Mouse (Mus musculus) megakaryocyte, embryonic 14.5 days (primary cell): ENCODE measurements around the gene Upk2. TPM values are rescaled to one million over a fixed set of nuclear protein-coding genes. Genes with fewer than 3 reads are reported as not detected.

Source experiments
- H3K27me3 ChIP-seq: replicated peaks from 2 replicates; pipeline ENCODE3; 2012; ENCODE audit warnings: inconsistent platforms
- H3K36me3 ChIP-seq: replicated peaks from 2 replicates; pipeline ENCODE3; 2012; ENCODE audit warnings: low read length, inconsistent platforms, mixed read lengths
- H3K4me1 ChIP-seq: 2 replicates; pipeline ENCODE4 v1.6.1; 2012; ENCODE audit warnings: inconsistent platforms
- H3K4me3 ChIP-seq: replicated peaks from 2 replicates; pipeline ENCODE3; 2012; ENCODE audit warnings: moderate library complexity, mild to moderate bottlenecking, inconsistent platforms
- H3K9me3 ChIP-seq: 2 replicates; pipeline ENCODE4 v1.6.1; 2012; ENCODE audit warnings: inconsistent platforms
- FLI1 ChIP-seq: IDR thresholded peaks from 2 replicates; pipeline ENCODE4 v1.6.1; 2012; ENCODE audit warnings: low read length, inconsistent platforms, mixed read lengths
- GATA1 ChIP-seq: IDR thresholded peaks from 3 replicates; pipeline ENCODE4 v1.6.1; 2012; ENCODE audit warnings: mixed read lengths, low read length, inconsistent platforms, borderline replicate concordance
- polyA plus RNA-seq: library from polyadenylated mRNA; stranded (reverse); fragments of >175 nt; gene quantifications from 2 replicates; pipeline ENCODE4 v1.2.3, GENCODE M21; 2012; ENCODE audit warnings: low replicate concordance; ENCODE audit not compliant: insufficient read depth

Upk2 gene
- polyA plus RNA-seq, 1 experiment = not detected

DNA sequence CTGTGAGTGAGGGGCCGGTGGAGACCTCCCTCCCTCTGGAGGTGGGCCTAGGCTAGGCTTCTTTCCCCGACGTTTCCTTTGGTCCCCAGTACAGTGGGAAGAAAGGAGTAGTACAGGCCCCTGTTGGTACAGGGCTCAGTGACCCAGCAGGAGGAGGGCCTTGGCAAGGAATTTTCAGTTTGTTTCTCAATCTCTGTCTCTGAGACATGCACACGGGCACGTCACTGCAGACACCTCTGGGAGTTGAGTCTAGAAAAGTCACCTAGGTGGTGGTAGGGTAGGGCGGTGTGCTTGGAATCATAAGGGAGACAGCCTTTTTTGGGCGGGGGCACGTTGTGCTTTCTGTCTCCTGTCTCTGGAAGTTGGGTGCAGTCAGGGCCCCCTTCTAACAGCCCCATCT lies 33.6 kb upstream of the Upk2 start:
- Histone ChIP-seq H3K27me3 (peaks cover 15% of the 10 kb centered on the region), H3K4me3 (no peak overlapping the region), H3K36me3 (peaks cover 7% of the 10 kb centered on the region), H3K4me1 (peaks cover 95% of the 10 kb centered on the region), H3K9me3 (no peaks in the 10 kb centered on the region)
- no peak for TF ChIP-seq FLI1
- no peak for TF ChIP-seq GATA1

DNA sequence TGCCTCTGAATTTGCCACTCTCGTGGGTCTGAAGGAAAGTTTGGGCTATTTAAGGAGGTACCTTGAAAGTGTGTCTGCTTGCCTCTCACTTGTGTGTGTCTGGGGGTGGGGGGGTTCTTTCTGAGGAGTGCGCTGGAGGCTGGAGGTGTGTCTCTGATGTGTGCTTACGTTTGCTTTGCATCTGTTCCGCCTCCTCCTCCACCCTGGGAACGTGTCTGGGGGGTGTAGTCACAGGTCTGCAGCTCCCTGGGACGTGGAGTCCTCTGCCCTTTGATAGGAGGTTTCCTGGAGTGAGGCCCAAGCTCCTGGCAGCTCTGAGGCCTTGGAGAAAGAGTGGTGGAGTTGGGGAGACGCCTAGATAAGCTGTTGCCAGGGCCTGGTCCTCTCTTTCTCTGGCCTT lies 32.7 kb upstream of the Upk2 start:
- Histone ChIP-seq H3K9me3 (no peaks in the 10 kb centered on the region), H3K36me3 (peaks cover 7% of the 10 kb centered on the region), H3K4me1 (peaks cover 90% of the 10 kb centered on the region), H3K27me3 (peaks cover 12% of the 10 kb centered on the region), H3K4me3 (peak overlapping the region; percentile 38)
- TF ChIP-seq GATA1 (no peak), FLI1 (no peak)

DNA sequence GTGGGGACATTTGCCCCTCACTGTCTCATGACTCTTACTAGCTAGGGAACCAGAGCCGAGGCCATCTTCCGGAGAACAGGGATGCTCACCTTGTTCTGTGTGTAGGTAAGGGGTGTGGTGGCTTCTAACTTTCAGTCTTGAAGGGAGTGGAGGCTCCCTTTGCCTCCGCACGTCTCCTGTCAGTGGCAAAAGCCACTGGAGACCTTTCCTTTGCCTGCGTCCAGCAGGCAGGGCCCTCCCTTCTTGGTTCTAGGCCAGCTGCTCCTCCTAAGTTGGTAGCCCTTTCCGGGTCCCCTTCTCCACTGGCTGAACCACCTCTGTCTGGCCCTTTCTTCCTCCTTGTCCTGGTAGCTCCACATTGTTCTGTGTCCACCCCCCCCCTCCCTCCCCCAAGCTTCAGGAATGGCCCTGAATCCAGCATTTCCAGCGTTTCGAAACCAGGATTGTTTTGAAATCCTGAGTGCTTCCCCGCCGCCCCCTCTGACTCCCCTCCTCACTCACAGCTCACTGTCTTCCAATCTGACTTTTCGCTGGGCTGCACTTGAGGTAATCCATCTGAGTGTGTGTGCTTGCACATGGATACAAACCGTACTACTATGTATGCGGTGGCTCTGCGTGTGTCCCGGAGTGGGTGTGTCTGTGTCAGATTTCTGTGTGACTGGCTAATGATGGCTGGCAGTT lies 32.1 kb upstream of the Upk2 start:
- Histone ChIP-seq H3K4me3 (peak overlapping the region; percentile 42), H3K36me3 (peaks cover 5% of the 10 kb centered on the region), H3K9me3 (no peaks in the 10 kb centered on the region), H3K27me3 (peaks cover 12% of the 10 kb centered on the region), H3K4me1 (peaks cover 88% of the 10 kb centered on the region)
- no peak for TF ChIP-seq GATA1
- no peak for TF ChIP-seq FLI1

DNA sequence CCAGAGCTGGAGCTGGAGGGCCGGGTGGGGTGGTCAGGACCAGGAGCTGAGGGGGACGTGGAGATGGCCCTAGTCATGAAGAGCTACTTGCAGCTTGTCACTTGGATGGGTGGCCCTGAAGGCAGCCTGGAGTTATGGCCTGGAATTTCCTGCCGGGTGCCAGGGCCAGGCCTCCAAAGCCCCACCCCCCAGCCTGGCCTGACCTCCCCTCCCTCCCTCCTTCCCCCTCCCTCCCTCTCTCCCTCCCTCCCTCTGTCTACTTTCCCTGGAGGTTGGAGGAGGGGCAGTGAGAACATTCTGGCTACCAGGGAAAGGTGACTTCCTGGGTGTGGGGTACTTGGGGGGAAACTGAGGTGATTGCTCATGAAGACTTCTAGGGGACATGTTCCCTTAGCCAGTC lies 31.6 kb upstream of the Upk2 start:
- Histone ChIP-seq H3K9me3 (no peaks in the 10 kb centered on the region), H3K27me3 (peaks cover 18% of the 10 kb centered on the region), H3K36me3 (peaks cover under 1% of the 10 kb centered on the region), H3K4me1 (peaks cover 91% of the 10 kb centered on the region), H3K4me3 (peak overlapping the region; percentile 8)
- TF ChIP-seq GATA1 (no peak), FLI1 (no peak)

DNA sequence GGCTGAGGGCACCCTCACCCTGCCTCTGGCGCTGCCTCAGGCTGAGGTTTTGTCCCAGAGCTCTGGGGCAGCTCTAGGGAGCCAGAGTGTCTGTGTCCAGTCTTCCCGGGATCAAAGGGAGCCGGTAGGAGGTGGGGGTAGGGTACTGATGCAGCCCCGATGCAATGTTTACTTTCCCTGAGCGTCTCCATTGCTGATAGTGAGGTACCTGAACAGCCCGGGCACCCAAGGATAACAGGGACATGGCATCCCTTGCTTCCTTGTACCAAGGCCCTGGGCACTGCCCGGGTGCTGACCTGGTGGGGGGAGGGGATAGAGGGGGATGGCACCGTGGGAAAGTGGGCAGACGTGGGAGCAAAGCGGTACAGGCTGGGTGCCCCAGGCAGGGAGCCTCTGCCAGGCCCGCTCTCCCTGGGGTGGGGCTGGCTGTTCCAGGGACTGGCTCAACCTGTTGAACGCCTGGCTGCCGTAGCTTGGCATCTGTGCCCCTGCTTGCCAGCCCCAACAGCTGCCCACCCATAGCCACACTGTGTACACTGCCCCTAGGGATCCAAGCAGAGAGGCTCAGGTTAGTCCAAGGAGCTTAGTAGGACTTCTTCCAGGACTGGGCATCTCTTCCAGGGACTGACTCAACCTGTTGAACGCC lies 30.9 kb upstream of the Upk2 start:
- Histone ChIP-seq H3K36me3 (no peaks in the 10 kb centered on the region), H3K4me3 (no peak overlapping the region), H3K4me1 (peaks cover 85% of the 10 kb centered on the region), H3K27me3 (peaks cover 22% of the 10 kb centered on the region), H3K9me3 (no peaks in the 10 kb centered on the region)
- no peak for TF ChIP-seq GATA1
- no peak for TF ChIP-seq FLI1

DNA sequence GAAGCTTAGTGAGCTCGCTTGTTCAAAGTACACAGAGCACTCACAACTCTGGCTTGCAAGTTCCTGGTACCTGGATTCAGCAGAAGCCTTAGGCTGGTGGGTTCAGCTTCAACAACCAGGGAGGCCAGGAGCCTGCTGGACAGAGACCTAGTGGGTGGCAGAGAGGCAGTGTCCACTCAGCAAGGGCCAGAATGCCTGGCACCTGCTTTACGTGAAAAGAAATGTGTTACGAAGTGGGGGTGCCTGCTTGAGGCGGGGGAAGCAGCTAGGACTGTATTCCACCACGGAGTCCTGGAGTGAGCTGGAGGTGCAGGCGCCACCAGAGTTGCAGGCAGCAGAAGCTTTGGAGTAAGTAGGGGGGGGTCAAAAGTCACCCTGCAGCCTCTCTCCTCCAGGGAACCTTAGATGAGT lies 30.3 kb upstream of the Upk2 start:
- Histone ChIP-seq H3K9me3 (no peaks in the 10 kb centered on the region), H3K36me3 (no peaks in the 10 kb centered on the region), H3K27me3 (peaks cover 24% of the 10 kb centered on the region), H3K4me1 (peaks cover 85% of the 10 kb centered on the region), H3K4me3 (no peak overlapping the region)
- TF ChIP-seq FLI1 (no peak), GATA1 (no peak)

DNA sequence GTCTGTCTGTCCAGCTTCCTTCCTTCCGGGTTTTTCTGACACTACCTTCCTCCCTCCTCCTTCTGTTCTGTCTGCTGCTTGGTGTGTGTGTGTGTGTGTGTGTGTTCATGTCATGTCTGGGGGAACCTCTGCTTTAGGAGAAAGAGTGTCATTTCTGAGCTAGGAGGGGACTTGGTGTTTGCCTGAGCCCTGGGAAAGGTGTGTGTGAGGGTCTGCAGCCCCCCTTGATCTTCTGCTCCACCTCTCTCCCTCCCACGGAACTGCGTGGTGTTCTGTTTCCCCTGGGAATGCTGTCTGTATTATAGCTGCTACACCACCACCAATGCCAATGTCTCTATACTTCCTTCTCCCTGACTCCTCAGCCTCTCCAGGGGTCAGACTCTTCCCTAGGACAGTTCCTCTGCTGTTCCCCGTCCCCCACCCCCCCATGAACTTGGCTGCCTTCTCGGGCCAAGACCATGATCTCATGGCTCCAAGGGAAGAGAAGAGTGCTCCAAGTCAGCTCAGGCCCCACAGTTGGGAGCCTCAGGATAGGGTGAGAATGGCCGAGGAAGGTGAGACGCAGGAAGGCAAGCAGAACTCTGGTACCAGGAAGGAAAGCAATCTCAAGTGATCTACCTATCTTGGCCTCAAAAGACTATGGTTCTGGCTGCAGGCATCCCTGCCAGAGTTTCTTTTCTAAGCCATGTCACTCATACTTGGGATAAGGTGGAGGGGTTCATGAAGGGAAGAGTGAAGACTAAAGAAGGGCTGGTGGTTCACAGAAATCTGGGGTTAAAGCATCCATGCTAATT lies 29.7 kb upstream of the Upk2 start:
- TF ChIP-seq GATA1 (no peak), FLI1 (no peak)
- Histone ChIP-seq H3K36me3 (no peaks in the 10 kb centered on the region), H3K4me3 (peak overlapping the region; percentile 95), H3K9me3 (no peaks in the 10 kb centered on the region), H3K4me1 (peaks cover 85% of the 10 kb centered on the region), H3K27me3 (peaks cover 24% of the 10 kb centered on the region)

DNA sequence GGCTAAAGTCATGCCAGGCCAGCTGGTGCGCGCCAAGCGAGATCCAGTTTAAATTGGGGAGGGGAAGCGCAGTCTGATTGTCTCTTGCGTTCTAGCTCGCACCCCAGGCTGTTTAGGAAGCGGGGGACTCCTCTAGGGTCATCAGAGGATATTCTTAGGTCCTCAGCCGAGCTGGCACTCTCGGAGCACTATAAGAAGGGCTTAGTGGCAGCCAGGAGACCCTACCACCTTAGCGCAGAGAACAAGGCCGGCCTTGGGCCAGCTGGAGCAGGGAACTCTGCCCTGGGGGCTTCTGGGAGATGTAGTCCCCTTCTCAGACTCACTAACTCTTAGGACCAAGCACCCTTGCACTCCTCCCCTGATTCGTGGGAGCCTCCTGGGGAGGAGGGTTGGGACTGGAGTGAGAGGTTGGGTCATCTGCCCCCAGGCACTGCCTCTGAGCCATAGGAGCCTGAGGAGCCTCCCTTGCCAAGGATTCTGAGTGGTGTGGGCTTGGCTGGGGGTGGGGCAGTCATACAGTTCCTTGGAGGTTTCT lies 28.8 kb upstream of the Upk2 start:
- TF ChIP-seq FLI1 (no peak), GATA1 (no peak)
- peaks cover 85% of the 10 kb centered on the region for H3K4me1 ChIP-seq
- H3K9me3 ChIP-seq = no peaks in the 10 kb centered on the region
- H3K4me3 ChIP-seq = peak overlapping the region; percentile 95
- H3K36me3 ChIP-seq = no peaks in the 10 kb centered on the region
- H3K27me3 ChIP-seq = peaks cover 28% of the 10 kb centered on the region

DNA sequence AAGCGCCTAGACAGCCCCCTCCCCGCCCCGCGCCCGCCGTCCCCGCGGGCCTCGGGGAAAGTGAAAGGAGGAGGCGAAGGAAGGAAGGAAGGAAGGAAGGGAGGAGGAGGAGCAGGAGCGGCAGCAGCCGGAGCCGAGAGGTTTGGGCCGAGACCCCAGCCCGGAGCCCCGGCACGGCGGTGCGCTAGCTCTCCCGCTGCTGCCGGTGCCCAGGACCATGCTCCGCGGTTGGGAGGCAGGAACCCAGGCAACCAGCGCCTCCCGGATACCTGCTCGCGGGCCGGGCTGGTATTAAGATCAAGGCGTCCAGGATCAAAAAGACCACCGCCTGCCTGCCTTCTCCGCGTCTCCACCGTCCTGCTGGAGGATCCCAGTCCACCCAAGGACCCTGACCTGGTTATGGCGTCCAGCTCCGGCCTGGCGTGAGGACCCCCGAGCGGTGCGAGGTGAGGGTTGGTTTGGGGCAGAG lies 28.3 kb upstream of the Upk2 start:
- TF ChIP-seq GATA1 (no peak), FLI1 (no peak)
- Histone ChIP-seq H3K4me1 (peaks cover 85% of the 10 kb centered on the region), H3K9me3 (no peaks in the 10 kb centered on the region), H3K4me3 (peak overlapping the region; percentile 95), H3K36me3 (no peaks in the 10 kb centered on the region), H3K27me3 (peaks cover 31% of the 10 kb centered on the region)
